Mouse (Mus musculus) kidney, adult 2 months (tissue): ENCODE results near the gene Lcat.

Source experiments
- CTCF ChIP-seq: fragments of 200-500 bp; conservative IDR thresholded peaks from 2 replicates; pipeline ENCODE4 v1.5.1; 2011; ENCODE audit warnings: low read depth, mild to moderate bottlenecking, control low read depth, low read length, moderate library complexity, mixed read lengths; ENCODE audit not compliant: insufficient read depth, insufficient read length
- POLR2A ChIP-seq: fragments of 200-500 bp; IDR thresholded peaks from one replicate; pipeline ENCODE4 v1.6.1; 2011; ENCODE audit warnings: low read depth, low read length, control low read depth

DNA sequence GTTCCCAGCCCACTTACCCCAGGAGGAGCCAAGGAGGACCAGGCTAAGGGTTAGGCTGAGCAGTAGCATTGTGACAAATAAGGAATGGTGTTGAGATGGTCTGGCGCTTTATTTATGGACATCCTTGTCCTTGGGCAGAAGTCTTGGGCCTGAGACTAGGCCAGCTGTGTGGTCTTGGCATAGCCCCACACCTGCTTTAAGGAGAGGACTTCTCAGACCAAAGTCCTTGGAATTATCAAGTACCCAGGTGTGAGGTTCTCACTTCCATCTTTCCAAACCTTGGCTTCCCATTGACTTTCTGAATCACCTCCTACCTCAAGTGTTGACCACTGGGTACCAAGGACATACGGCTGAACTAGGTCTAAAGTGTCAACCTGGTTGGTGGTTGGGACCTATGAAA is 9.4 kb downstream of the Lcat start, which contains the start of gene Ctrl:
- TF ChIP-seq POLR2A, result no peak
- TF ChIP-seq CTCF, result no peak
